Mouse (Mus musculus): ENCODE results near the gene Olfr527. TPM values are rescaled to one million over a fixed set of nuclear protein-coding genes. Genes with fewer than 3 reads are reported as not detected.

The Olfr527 gene
- polyA plus RNA-seq (2015; fragmentation: Nextera tagmentation; extraction: Ambion mirVana) = not detected in 2 replicates

- H3K4me2 ChIP-seq = no peak within 1 kb of the TSS
- no peaks in the 10 kb centered on the region for H3K4me1 ChIP-seq (replicated peaks)
- ATAC-seq (ENCODE audit: low FRiP score, low read depth) = no peak
- WGBS = 72% methylated on average over 2 of the region's 2 CpGs
- H3K9me3 ChIP-seq = no peaks in the 10 kb centered on the region
- no peak within 1 kb of the TSS for H3K27ac ChIP-seq (replicated peaks)
- H3K9ac ChIP-seq = no peak within 1 kb of the TSS
- H3K27me3 ChIP-seq = no peaks in the 10 kb centered on the region
- H3K36me3 ChIP-seq = no peaks in the 10 kb centered on the region
- H3K4me3 ChIP-seq = no peak within 1 kb of the TSS
These were observed at the start of gene Olfr527 for GRCm38 (mm10) chr7:140333717-140334116. TSS of gene Olfr527 (plus strand) at chr7:140334017.

- Histone ChIP-seq H3K9ac (no peak overlapping the region), H3K36me3 (no peaks in the 10 kb centered on the region), H3K27ac (replicated peaks) (no peak overlapping the region), H3K4me1 (replicated peaks) (no peaks in the 10 kb centered on the region), H3K27me3 (no peaks in the 10 kb centered on the region), H3K9me3 (no peaks in the 10 kb centered on the region), H3K4me2 (no peak overlapping the region), H3K4me3 (no peak overlapping the region)
- ATAC-seq (ENCODE audit: low FRiP score, low read depth) = no peak
- WGBS = 86% methylated on average over 9 of the region's 9 CpGs
These were observed 38.1 kb upstream of the Olfr527 start for GRCm38 (mm10) chr7:140295746-140296145.

DNA sequence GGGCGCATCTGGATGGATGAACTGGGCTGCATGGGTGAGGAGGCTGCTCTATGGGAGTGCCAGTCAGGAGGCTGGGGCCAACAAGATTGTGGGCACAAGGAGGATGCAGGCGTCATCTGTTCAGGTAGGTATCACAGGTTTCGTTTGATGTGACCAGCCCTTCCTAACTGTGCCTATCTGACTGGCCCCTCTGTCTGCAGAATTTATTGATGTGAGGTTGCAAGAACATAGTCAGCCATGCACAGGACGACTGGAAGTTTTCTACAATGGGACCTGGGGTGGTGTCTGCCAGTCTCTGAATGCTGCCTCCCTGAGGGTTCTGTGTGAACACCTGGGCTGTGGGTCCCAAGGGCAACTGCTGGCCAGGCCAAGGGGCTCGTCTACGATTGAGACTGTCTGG lies 36.9 kb upstream of the Olfr527 start:
- H3K4me2 ChIP-seq = no peak overlapping the region
- no peak overlapping the region for H3K9ac ChIP-seq
- no peaks in the 10 kb centered on the region for H3K27me3 ChIP-seq
- WGBS = 84% methylated on average over 6 of the region's 6 CpGs
- H3K9me3 ChIP-seq = no peaks in the 10 kb centered on the region
- H3K4me1 ChIP-seq (replicated peaks) = no peaks in the 10 kb centered on the region
- H3K4me3 ChIP-seq = no peak overlapping the region
- no peaks in the 10 kb centered on the region for H3K36me3 ChIP-seq
- ATAC-seq (ENCODE audit: low FRiP score, low read depth) = no peak
- H3K27ac ChIP-seq (replicated peaks) = no peak overlapping the region

DNA sequence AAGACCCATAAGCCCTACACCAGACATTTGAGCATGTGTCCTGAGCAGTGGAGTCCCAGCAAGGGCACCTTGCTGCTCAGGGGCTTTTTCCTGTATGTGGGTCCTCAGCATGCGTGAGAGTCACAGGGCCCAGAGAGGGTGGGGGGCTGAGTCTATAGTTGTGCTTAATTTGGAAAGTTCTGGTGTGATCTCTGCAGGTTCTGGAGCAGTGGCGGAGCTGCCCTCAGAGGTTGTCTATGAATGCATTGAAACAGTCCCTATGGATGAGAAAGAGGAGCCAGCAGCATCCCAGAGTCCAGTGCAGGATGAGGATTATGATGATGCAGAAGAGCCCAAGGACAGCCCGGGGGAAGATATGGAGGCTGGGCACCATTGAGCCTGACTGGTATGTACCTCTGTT lies 34.4 kb upstream of the Olfr527 start:
- no peaks in the 10 kb centered on the region for H3K9me3 ChIP-seq
- no peak overlapping the region for H3K4me2 ChIP-seq
- H3K27me3 ChIP-seq = no peaks in the 10 kb centered on the region
- H3K9ac ChIP-seq = no peak overlapping the region
- 88% methylated on average over 3 of the region's 3 CpGs for WGBS
- ATAC-seq (ENCODE audit: low FRiP score, low read depth) = no peak
- H3K36me3 ChIP-seq = no peaks in the 10 kb centered on the region
- no peak overlapping the region for H3K4me3 ChIP-seq
- H3K27ac ChIP-seq (replicated peaks) = no peak overlapping the region
- H3K4me1 ChIP-seq (replicated peaks) = no peaks in the 10 kb centered on the region

DNA sequence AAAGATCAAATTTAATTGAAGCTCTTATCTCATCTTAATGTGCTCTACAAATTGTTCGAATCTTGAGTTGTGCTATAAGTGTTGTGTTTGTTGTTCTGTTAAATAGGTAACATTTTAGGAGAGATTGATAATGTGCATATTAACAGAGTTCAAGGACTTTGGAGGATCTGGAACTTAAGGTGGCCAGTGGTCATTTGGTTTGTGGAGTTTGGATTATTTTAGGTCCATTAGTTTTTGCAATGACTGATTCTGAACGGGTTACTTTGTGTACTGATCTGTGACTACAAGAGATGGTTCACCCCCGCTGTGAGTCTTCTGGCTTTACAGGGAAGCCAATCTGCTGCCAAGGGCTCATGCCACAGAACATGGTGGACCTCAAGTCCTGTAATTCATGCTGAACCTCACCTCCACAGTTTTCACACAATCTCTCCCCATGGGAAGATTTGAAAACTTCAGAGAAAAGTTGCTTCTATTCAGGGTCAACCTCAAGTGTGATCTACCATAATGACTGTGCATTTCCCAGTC lies 13.9 kb upstream of the Olfr527 start:
- Histone ChIP-seq H3K9me3 (no peaks in the 10 kb centered on the region), H3K4me1 (replicated peaks) (no peaks in the 10 kb centered on the region), H3K36me3 (no peaks in the 10 kb centered on the region), H3K27ac (replicated peaks) (no peak overlapping the region), H3K27me3 (no peaks in the 10 kb centered on the region), H3K4me3 (no peak overlapping the region), H3K4me2 (no peak overlapping the region), H3K9ac (no peak overlapping the region)
- WGBS = 85% methylated on average over 3 of the region's 3 CpGs
- no peak for ATAC-seq (ENCODE audit: low FRiP score, low read depth)

GRCm38 (mm10) chr7:140320558-140320957 lies 13.3 kb upstream of the Olfr527 start, which contains the start of gene Olfr525:
TSS of gene Olfr525 (plus strand) at chr7:140320858.
- no peak within 1 kb of the TSS for H3K4me2 ChIP-seq
- no peaks in the 10 kb centered on the region for H3K27me3 ChIP-seq
- no peak for ATAC-seq (ENCODE audit: low FRiP score, low read depth)
- 63% methylated on average over 1 of the region's 1 CpGs for WGBS
- no peaks in the 10 kb centered on the region for H3K36me3 ChIP-seq
- H3K4me3 ChIP-seq = no peak within 1 kb of the TSS
- no peak within 1 kb of the TSS for H3K27ac ChIP-seq (replicated peaks)
- H3K9ac ChIP-seq = no peak within 1 kb of the TSS
- no peaks in the 10 kb centered on the region for H3K4me1 ChIP-seq (replicated peaks)
- no peaks in the 10 kb centered on the region for H3K9me3 ChIP-seq

- Histone ChIP-seq H3K9ac (no peak overlapping the region), H3K27ac (replicated peaks) (no peak overlapping the region), H3K27me3 (no peaks in the 10 kb centered on the region), H3K4me3 (no peak overlapping the region), H3K4me2 (no peak overlapping the region), H3K36me3 (no peaks in the 10 kb centered on the region), H3K9me3 (no peaks in the 10 kb centered on the region), H3K4me1 (replicated peaks) (no peaks in the 10 kb centered on the region)
- no peak for ATAC-seq (ENCODE audit: low FRiP score, low read depth)
These were observed 12.7 kb upstream of the Olfr527 start for GRCm38 (mm10) chr7:140321135-140321534.

GRCm38 (mm10) chr7:140329766-140330304 lies 4.0 kb upstream of the Olfr527 start:
- Histone ChIP-seq H3K27ac (replicated peaks) (no peak overlapping the region), H3K36me3 (no peaks in the 10 kb centered on the region), H3K9ac (no peak overlapping the region), H3K4me3 (no peak overlapping the region), H3K27me3 (no peaks in the 10 kb centered on the region), H3K4me1 (replicated peaks) (no peaks in the 10 kb centered on the region), H3K4me2 (no peak overlapping the region), H3K9me3 (no peaks in the 10 kb centered on the region)
- 62% methylated on average over 1 of the region's 1 CpGs for WGBS
- no peak for ATAC-seq (ENCODE audit: low FRiP score, low read depth)

DNA sequence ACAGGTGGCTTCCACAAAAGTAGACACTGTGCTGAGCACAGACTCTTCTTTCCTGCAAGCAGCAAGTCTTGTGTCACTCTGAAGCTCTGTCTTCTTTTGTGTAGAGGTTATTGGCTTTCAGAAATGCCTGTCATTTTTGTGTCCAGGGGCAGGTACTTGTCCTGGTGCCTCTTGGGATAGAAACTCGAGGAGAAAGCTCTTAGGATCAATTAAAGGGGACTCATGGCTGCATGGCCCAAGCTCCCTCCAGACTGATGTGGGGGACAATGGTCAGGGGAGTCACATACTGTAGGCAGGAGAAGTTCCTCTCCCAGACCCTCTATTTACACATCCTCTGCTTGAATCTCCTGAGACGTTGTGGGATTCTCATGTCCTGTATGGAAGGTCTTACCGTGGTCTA lies 27.8 kb downstream of the Olfr527 start, which contains the start of gene Olfr60:
TSS of gene Olfr60 (minus strand) at position 101 of the 400 bp plus-strand sequence.
- Histone ChIP-seq H3K27me3 (no peaks in the 10 kb centered on the region), H3K36me3 (no peaks in the 10 kb centered on the region), H3K4me3 (no peak within 1 kb of the TSS), H3K4me2 (no peak within 1 kb of the TSS), H3K27ac (replicated peaks) (no peak within 1 kb of the TSS), H3K4me1 (replicated peaks) (no peaks in the 10 kb centered on the region), H3K9me3 (no peaks in the 10 kb centered on the region), H3K9ac (no peak within 1 kb of the TSS)
- no peak for ATAC-seq (ENCODE audit: low FRiP score, low read depth)
- 74% methylated on average over 3 of the region's 3 CpGs for WGBS

DNA sequence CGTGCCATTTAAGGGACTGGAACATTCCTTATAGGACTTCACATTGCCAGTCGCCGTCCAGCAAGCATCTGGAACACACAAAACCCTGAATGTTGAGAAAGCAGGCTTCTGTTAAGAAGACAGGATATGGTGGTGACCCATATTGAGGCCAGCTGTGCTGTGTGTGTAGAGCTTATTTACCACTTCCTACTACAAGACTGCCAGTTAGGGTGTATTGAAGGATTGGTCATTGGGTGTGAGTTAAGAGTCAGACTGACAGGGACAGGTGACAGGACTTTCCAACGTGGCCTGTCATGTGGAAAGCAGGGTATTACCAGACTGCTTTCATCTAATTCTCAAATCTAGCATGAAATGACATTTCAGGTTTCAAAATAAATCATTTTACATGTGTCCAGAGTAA lies 40.5 kb downstream of the Olfr527 start:
- Histone ChIP-seq H3K27ac (replicated peaks) (no peak overlapping the region), H3K9ac (no peak overlapping the region), H3K9me3 (no peaks in the 10 kb centered on the region), H3K4me3 (no peak overlapping the region), H3K36me3 (no peaks in the 10 kb centered on the region), H3K4me1 (replicated peaks) (no peaks in the 10 kb centered on the region), H3K4me2 (no peak overlapping the region), H3K27me3 (no peaks in the 10 kb centered on the region)
- 77% methylated on average over 4 of the region's 4 CpGs for WGBS
- ATAC-seq (ENCODE audit: low FRiP score, low read depth) = no peak

GRCm38 (mm10) chr7:140376231-140376630 lies 42.4 kb downstream of the Olfr527 start, which contains the start of gene Olfr530:
TSS of gene Olfr530 (minus strand) at chr7:140376331.
- no peak within 1 kb of the TSS for H3K27ac ChIP-seq (replicated peaks)
- 64% methylated on average over 1 of the region's 1 CpGs for WGBS

DNA sequence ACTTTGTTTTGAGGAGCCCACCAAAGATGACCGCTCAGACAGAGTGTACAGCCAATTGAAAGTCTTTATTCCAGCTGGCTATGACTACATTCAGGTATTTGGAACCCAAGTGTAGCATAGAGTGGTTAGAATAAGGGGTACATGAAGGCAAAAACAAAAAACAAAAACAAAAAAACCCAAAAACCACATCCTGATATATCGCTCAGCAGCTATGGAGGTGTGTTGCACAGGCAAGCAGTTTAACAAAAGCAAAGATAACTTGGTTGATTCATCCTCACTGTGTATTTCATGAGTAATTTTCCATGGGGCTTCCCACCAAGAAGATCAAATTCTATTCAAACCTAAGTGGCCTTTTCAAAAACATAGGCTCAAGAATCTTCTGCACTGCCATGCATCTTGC lies 43.1 kb downstream of the Olfr527 start:
- Histone ChIP-seq H3K27me3 (no peaks in the 10 kb centered on the region), H3K9ac (no peak overlapping the region), H3K4me1 (replicated peaks) (no peaks in the 10 kb centered on the region), H3K4me2 (no peak overlapping the region), H3K36me3 (no peaks in the 10 kb centered on the region), H3K4me3 (no peak overlapping the region), H3K9me3 (no peaks in the 10 kb centered on the region), H3K27ac (replicated peaks) (no peak overlapping the region)
- ATAC-seq (ENCODE audit: low FRiP score, low read depth) = no peak
- 95% methylated on average over 2 of the region's 2 CpGs for WGBS

More at GRCm38 (mm10) chr7:140376231-140376630, 42.4 kb downstream of the Olfr527 start, which contains the start of gene Olfr530:
- Histone ChIP-seq H3K9ac (no peak within 1 kb of the TSS), H3K4me2 (no peak within 1 kb of the TSS), H3K9me3 (no peaks in the 10 kb centered on the region), H3K27me3 (no peaks in the 10 kb centered on the region), H3K36me3 (no peaks in the 10 kb centered on the region), H3K4me3 (no peak within 1 kb of the TSS), H3K4me1 (replicated peaks) (no peaks in the 10 kb centered on the region)
- no peak for ATAC-seq (ENCODE audit: low FRiP score, low read depth)

All from hindbrain, embryonic 15.5 days (tissue).